Mouse (Mus musculus): ENCODE results near the gene Gm28051.

Gene Gm28051

DNA sequence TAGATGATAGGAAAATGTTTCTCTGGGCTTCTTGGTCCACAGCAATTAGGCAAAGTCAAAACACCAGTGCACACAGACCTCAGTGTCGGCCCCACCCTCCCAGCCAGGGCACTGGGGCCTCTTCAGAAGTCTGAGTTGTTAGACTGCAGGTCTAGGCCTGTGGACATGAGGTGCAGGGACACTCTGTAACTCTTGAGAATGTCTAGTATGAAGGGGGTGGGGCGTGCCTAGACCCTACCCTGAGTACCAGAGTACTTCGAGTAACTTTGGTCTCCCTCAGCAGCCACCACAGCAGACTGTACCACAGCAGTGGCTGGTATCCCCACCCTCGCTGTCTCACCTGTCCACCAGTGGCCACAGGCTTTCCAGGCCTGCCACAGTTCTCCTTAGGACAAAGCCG is 71.2 kb downstream of the Gm28051 start:
- no peak for DNase-seq (ENCODE audit: low read depth, low spot score)

DNA sequence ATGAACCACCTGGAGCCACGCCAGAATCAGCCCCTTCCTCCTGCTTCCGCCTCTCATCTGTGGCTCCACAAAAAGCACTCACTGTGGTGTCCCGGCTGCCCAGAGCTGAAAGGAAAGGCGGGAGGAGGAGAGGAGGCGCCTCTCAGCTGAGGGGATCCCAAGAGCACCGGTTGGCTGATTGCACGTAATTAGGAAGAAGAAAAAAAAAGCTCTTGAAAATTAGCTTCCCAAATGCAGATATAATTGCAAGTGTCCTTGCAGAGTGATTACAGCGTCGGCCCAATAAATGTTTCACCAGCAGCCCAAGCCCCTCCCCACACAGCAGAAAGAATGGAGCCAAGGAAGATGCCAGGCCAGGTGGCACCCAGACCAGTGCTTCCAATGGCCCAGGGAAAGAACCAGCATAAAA is 72.0 kb downstream of the Gm28051 start:
- no peak for DNase-seq (ENCODE audit: low read depth, low spot score)

DNA sequence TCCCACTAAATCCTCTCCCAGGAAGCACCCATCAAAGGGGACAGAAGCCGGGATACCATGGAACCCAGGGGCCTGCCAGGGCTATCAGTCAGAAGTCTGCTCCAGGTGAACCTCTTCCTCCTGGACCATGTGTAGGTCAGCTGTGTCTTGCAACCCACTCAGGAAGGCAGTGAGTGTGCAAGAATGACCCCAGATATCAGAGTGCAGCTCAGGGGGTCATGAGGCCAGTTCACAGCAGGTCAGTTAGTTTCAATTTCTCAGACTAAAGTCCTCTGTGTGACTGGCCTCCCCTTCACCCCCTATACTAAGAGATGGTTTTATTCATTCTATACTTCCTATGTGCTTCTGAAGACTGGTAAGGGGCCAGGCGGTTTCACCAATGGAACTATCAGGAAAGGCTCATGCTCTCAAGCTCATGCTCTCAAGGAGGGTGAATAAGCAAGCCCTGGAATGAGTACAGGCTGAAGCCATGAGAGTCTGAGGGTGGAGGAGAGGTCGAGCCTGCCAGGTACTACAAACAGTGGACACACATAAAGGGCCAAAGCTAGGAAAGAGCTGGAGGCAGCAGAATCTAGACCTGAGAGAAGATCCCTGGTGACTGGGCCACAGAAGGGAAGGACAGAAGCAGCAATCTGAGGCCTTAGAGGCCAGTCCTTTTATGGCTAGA is 72.7 kb downstream of the Gm28051 start:
- no peak for DNase-seq (ENCODE audit: low read depth, low spot score)

DNA sequence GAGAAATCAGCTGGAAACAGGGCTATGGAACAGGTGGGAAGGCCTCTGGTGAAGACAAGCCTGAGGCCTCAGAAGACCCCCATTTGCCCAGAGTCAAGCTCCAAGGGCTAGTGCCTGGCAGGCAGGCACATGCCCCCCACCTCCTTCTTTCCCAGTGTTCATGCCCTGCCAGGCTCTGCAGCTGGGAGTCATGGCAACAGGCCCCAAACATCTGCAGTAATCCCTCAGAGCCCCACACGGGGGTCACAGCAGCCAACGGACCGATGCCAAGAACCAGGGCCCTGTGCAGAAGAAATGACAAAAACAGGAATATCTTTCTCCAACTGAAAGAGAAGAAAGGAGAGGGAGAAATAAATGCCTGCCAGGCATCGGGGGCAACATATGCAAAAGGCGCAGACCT is 73.6 kb downstream of the Gm28051 start:
- no peak for DNase-seq (ENCODE audit: low read depth, low spot score)

DNA sequence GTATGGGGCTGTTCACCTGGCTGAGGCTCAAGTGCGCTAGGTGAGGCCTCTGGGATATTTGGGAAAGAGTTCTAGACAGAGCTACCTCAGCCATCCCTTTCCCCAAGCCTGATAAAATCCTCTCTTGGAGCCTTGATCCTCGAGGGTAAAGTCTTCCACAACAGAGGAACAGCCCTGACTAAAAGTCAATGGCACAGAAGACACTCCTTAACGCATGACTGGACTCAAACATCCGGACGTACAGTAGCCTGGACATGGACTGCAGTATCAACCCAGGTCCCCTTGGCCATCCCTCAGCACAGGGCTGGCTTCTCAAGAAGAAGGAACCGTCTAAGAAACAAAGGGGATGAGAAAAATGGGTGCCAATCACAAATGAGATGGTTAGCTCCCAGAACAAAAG is 74.1 kb downstream of the Gm28051 start:
- no peak for DNase-seq (ENCODE audit: low read depth, low spot score)

DNA sequence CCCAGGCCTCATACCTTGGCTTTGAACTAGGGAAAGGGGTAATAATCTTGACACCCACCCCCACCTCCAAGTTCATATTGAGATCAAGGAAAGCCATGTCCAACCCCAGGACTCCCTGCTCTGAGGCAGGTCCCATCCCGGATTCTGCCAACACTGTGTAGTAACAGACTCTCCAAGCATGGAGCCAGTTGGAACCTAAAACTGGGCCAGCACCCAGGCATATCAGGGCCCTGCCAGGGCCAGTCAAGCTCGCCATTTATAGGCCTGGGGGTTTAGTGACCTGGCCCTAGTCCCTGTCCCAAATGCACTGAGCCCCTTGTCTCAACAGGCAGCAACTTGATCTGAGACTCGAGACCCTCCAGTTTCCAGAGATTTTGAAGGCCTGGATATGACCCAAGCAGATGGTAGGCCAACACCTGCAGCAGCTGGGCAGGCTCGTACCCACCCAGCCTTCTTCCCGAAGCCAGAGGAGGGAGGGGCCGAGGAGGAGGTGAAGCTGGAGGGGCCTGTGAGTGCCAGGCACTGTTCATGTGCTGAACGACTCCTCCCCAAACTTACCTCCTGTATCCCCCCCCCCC is 74.8 kb downstream of the Gm28051 start:
- DNase-seq (ENCODE audit: low read depth, low spot score): no peak

DNA sequence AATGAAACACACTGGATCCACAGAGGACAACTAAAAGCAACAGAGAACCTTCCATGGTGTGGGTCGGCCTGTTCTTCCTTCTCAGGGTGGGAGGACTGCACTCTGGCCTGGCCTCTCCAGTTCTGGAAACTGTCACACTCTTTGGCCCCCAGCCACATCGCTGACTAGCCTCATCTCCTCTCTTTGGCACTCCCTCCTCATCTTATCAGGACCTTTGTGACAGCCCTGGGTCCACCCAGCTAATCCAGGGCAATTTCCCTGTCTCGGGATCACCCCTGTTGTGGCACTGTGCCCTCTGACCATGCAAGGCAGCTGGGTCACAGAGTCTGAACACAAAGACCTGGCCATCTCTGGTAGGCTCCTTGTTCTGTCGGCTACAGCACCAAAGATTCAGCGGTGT is 75.5 kb downstream of the Gm28051 start:
- DNase-seq (ENCODE audit: low read depth, low spot score): no peak

DNA sequence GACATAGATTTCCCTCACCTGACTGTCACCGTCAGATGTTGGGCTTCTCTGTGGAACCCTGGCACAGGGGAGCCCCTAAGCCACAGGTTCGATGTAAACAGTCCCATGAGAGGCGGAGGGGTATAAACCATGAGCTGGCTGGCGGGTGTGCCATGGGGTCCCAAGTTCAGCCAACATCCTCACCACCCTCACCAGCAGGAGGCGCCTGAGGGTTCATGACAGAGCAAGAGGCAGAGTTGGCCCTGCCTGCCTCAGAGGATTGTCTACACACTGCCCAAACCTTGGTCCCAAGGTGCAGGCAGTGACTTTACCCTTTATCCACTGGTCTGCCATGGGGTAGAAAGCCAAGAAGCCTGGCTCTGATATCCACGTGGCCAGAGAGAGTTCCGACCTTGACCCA is 76.0 kb downstream of the Gm28051 start:
- DNase-seq (ENCODE audit: low read depth, low spot score): no peak

DNA sequence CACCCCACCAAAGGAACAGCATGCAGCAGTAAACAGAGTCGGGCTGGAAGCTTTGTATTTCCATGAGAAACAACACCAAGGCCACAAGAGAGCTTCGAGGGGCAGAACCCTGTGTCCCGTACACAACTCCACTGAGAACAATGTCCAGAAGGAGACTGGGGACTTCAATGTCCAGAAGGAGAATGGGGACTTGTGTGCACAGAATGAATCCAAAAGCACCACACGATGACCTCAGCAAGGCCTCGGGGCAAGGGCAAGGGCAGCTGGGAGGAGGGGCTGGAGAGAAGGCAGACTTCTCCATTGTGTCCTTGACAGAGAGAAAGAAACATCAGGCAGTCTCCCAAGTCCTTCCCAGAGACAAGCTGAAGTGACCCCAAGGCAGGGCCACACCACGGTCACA is 78.7 kb downstream of the Gm28051 start:
- DNase-seq (ENCODE audit: low read depth, low spot score): no peak

DNA sequence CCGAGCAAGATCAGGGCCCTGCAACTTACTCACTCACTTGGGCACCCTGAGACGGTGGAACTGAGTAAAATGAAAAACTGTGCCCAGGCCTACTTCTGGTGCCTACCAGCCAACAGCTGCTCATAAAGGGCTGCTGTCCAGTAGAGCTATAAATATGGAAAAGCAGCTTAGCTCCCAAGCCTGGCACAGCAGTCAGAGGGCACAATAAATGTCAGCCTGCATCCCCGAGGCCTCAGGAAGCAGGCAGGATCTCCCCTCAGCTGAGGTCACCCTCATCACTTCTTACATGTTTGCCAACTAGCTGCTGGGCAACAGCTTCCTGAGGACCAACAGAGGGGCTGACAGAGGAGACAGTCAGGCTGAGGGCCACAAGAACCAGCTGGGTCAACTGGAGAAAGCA is 80.5 kb downstream of the Gm28051 start:
- DNase-seq (ENCODE audit: low read depth, low spot score): no peak

DNA sequence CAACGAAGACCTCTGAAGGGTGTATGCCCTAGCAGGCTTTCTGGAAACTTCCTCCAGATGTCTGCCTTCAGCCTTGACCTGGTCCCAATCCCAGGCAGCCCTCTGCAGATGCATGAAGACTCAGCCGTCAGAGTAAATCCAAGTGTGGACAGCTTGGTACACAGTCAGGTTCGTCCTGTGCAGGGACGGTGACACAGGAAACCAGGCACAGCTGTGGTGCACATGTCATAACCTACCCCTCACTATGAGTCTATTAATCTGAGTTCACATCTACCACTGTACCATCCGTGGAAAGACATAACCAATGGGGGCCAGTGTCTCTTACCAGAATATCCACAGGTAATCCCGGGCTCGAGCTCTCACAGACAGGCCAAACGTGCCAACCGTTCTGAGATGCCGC is 83.0 kb downstream of the Gm28051 start:
- no peak for DNase-seq (ENCODE audit: low read depth, low spot score)

DNA sequence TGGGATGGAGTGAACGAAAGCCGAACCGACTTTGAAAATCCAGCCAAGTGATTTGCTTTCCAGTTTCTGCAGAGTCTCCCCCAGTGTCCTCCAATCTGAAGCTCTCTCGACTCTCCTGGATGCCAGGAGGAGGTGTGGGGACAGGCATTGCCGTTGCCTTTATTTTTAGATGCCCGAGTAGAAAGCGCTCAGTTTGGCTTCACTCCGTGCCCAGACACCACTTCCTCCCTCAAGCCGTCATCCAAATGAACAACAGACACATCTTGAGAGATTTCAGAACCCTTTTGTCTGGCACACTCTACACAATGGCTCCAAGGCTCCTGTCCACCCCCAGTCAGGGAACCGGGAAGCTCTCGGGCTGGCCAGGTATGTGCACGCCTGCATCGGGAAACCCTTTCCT is 83.4 kb downstream of the Gm28051 start:
- no peak for DNase-seq (ENCODE audit: low read depth, low spot score)

DNA sequence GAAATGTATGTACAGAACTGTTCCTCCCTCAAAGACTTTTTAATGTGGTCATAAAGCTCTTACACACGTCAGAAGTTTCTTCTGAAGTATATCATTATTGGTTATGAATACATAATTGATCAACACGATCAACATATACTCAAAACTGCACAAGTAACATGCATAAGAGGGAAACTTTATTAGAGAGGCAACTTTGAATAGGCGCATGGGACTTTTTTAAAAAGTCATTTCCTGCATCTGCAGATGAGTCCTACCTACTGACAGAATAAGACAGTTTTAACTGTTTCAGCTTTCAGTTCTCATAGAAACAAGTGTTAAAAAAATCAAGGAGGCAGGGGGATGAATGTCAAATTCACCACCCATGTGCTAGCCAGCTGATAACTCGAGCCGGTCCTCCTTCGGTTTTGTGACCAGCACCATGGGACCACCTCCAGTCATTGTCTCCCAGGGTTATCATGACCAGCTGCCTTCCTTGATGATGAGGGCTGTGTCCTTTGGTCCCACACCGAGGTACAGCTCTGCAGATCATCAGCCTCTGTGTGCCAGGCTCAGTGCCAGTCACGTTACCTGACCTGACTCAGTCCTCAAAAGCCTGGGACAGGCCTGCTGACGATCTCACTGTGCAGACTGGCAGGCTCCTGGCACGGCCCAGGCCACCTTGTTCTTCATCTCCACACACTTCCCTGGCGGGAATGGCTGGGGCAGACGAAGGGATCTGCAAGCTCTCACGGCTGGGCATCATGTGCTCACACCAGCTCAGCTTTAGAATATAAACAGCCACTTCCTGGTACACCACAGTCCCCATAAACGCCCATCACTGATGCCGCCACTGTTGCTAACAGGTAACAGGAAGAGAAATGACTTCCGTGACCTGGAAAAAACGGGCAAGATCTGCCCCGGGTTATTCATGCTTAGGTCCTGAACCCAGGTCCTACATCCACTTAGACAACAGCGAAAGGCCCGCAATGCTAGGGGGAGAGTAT is 84.4 kb downstream of the Gm28051 start:
- no peak for DNase-seq (ENCODE audit: low read depth, low spot score)

DNA sequence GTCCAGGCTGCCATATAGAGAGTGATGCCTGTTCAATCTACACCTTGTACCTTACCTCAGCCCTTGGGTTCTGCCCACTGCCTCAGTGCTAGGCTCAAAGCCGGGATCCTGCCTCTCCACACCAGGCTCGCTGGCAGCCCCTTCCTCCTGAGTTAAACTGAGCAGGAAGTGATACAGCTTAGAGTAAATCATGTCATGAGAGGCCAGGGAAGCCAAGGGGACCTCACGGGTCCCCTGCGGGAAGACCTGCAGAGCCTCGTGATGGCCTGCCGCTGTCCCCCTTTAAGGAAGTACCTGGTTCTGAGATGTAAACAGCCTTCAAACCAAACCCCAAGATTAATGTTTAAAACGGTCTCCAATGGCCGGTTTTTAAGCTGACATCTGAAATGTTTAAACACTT is 85.4 kb downstream of the Gm28051 start:
- no peak for DNase-seq (ENCODE audit: low read depth, low spot score)

DNA sequence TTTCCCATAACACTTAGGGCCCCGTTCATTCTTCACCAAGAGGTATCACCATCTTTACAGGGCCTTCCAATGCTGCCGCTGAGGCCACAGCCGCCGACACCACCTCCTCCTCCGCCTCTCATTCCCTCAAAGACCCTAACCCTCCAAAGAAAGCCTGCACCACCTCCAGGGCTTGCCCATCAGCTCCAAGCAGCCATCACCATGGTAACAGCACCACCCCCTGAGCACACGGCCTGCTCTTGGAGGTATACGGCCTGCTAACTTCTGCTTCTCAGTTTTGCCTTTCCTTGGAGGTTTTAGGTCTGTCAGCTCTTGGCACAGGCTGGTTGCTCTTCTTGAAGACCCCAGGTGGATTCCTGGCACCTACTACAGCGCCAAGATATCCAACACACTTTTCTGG is 86.7 kb downstream of the Gm28051 start:
- no peak for DNase-seq (ENCODE audit: low read depth, low spot score)

Data from c-Kit-negative CD71-positive TER-119-positive erythroid progenitor cells, embryonic 14.5 days (primary cell).